Mouse (Mus musculus): ENCODE results near the gene Zyg11b.

DNA sequence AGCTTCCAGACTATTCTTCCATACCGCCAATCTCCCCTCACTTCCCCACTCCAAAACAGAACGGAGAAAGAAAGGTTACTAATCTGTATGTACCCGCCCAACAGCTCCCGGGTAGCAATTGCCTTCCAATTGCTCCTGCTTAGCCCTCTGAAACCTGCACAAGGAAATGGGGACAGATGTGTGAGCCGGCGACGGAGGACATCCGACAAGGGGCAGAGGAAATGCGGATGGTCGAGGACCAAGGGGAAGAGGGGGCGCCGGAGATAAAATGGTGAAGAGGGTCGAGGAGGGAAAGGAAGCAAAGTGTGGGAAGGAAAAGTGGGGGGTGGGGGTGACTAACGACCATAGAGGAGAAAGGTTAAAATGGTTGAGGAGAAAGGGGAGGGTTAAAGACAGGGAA is 630 bp downstream of the Zyg11b start:
- TF ChIP-seq POLR2A (IDR thresholded peaks at IDR 0.05; ENCODE audit: low read depth, low read length) (no peak), CTCF (IDR thresholded peaks at IDR 0.05; ENCODE audit: borderline replicate concordance, insufficient read depth, low read length) (no peak)
